Comparison of ENCODE assay signal across 18 mouse cellular contexts in the genomic region with DNA sequence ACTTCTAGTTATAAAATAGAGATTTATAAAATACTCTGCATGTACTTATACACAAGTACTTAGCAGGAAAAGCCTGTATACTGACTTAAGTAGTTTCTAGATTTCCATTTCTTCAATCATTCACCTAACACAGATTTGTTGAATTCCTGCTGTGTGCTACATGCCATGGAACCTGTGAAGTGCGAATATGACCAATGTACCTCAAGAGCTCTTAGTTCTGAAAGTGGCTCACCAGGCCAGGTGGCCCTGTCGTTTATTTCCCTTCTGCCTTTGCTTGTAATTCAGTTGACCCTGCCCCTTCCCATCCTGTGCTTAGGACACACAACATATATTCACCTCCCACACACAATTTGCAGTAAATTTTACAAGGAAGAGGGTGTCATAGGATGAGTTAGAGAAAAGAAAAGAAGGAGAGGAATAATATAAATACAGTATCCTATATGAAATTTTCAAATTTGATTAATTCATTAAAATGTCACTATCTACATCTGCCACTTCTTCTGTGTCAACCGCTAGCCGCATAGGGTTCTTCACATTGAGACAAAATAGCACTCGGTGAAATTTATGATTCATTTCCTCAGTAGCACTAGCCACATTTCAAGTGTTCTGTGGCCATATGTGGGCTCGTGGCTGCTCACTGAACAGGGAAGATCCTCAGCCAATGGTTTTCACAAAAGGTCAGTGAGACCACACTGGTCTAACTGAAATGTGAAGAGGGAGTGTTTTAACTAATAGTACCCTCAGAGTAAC.
A peak's percentile ranks its signal among the peaks of the same experiment; 100 is the strongest.
DNase-seq lines count a peak whose midpoint lies in the region; ATAC-seq and TF ChIP-seq lines count a peak whose summit lies in the region.
"Had no signal": no experiment of that assay in that cellular context is flagged by ENCODE, and none has a peak within 500 bp of the region (broad histone marks: within the 10 kb centered on the region; RNA-seq: fewer than 3 reads in every experiment).

No protein-coding gene starts in this region.

- H3K27me3 ChIP-seq in lung, postnatal 0 days (replicated peaks; ENCODE audit: insufficient read depth, low read length): no peaks in the 10 kb centered on the region
- H3K27me3 ChIP-seq: embryonic facial prominence, embryonic 12.5 days; forebrain, embryonic 15.5 days; hindbrain, embryonic 15.5 days had no signal

- intact Hi-C loops in heart, postnatal 25 days (cut with DNase I): no loop called here
- intact Hi-C loops in left cerebral cortex, postnatal 25 days (cut with DNase I): no loop called here

- H3K27ac ChIP-seq in lung, postnatal 0 days (ENCODE audit: low read length): no peak overlapping the region
- H3K27ac ChIP-seq: embryonic facial prominence, embryonic 12.5 days; forebrain, embryonic 15.5 days; hindbrain, embryonic 15.5 days had no signal

- no peaks in the 10 kb centered on the region for H3K9me3 ChIP-seq in lung, postnatal 0 days (ENCODE audit: low read length)
- H3K9me3 ChIP-seq: embryonic facial prominence, embryonic 12.5 days; forebrain, embryonic 15.5 days; G1E; hindbrain, embryonic 15.5 days had no signal

- ATAC-seq in lung, postnatal 0 days: peak; percentile 72
- peak; percentile 40 to 54; a peak in 3 of 4 replicates for ATAC-seq in hematopoietic stem cell, adult 5-6 weeks (replicated peaks in 1 of 2; ENCODE audit: insufficient read depth in 1 of 2, low FRiP score in 2 of 2, low TSS enrichment in 1 of 2, low read depth in 1 of 2, poor library complexity in 2 of 2, severe bottlenecking in 2 of 2)
- ATAC-seq: forebrain, embryonic 15.5 days; intestine, embryonic 16.5 days had no signal

- no peak for TF ChIP-seq CTCF in lung, postnatal 0 days (IDR thresholded peaks at IDR 0.05)

- WGBS in lung, postnatal 0 days: 73% methylated on average over 6 of the region's 6 CpGs

- H3K4me1 ChIP-seq in lung, postnatal 0 days (ENCODE audit: insufficient read depth, low read depth, low read length): no peaks in the 10 kb centered on the region
- H3K4me1 ChIP-seq: embryonic facial prominence, embryonic 12.5 days; forebrain, embryonic 15.5 days; hindbrain, embryonic 15.5 days had no signal

- no peak for TF ChIP-seq EP300 in lung, postnatal 0 days (IDR thresholded peaks at IDR 0.05)

- no peak overlapping the region for H3K4me2 ChIP-seq in lung, postnatal 0 days (replicated peaks; ENCODE audit: low read depth, low read length)
- H3K4me2 ChIP-seq: embryonic facial prominence, embryonic 12.5 days; forebrain, embryonic 15.5 days; hindbrain, embryonic 15.5 days had no signal

- H3K4me3 ChIP-seq in lung, postnatal 0 days (ENCODE audit: low read depth, low read length): no peak overlapping the region
- H3K4me3 ChIP-seq: embryonic facial prominence, embryonic 12.5 days; forebrain, embryonic 15.5 days; hindbrain, embryonic 15.5 days had no signal

- H3K36me3 ChIP-seq in lung, postnatal 0 days (ENCODE audit: insufficient read depth, low read length): no peaks in the 10 kb centered on the region
- H3K36me3 ChIP-seq: embryonic facial prominence, embryonic 12.5 days; G1E; hindbrain, embryonic 15.5 days had no signal

- DNase-seq in heart, adult 11 months: peak; percentile 66
- DNase-seq in heart, postnatal 25 days (ENCODE audit: low spot score): no peak
- DNase-seq in lung, postnatal 0 days (ENCODE audit: low spot score): peak; percentile 32
- no peak for DNase-seq in lung, adult 18-20 months
- DNase-seq in frontal cortex, postnatal 25 days (ENCODE audit: low spot score in 2 of 2): no peak
- no peak for DNase-seq in left cerebral cortex, postnatal 25 days (ENCODE audit: low spot score in 2 of 2)
- DNase-seq: adrenal gland, adult 8-10 months; adrenal gland, postnatal 36 days; cerebellum, adult 2 months; cerebellum, postnatal 10 days; gastrocnemius, postnatal 25 days; heart, postnatal 10 days had no signal

- H3K9ac ChIP-seq in lung, postnatal 0 days (replicated peaks; ENCODE audit: low read depth): no peak overlapping the region
- H3K9ac ChIP-seq: embryonic facial prominence, embryonic 12.5 days; forebrain, embryonic 15.5 days; hindbrain, embryonic 15.5 days had no signal

Comparison
In these comparisons a context has a peak if more than half of its experiments do, and no peak if none do; other contexts are left out.
1. DNase-seq: peak in heart, adult 11 months (single experiment) and lung, postnatal 0 days (single experiment); none in heart, postnatal 25 days (single experiment), lung, adult 18-20 months (0 of 2), frontal cortex, postnatal 25 days (0 of 2) and left cerebral cortex, postnatal 25 days (0 of 2).